Mouse (Mus musculus) thymus, postnatal 4 days (tissue): ENCODE measurements around the gene Ankrd1.

Experiments used
- DNase-seq: peaks from one replicate; pipeline ENCODE4 v3.0.0; 2021

Gene Ankrd1

GRCm38 (mm10) chr19:36119783-36120471 is at the start of gene Ankrd1:
Gene Ankrd1, minus strand, starts transcription at chr19:36120099.
- no peak for DNase-seq

DNA sequence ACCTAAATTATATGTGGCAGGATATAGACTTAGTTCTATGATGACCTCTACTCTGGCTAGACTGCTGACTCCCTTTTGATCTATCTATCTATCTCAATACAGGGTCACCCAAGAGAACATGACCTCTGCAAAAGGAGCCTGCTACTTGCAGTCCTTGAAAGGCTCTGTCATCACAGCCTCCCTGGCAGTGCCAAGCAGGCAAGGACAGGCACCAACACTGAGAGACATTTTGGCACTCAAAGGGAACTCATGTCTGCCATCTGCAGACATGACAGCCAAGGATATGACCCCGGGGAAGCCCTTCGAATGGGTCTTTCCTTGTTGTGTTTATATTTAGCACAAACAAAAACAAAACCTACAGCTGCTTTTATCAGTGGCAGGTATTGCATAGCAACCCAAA is 49.2 kb upstream of the Ankrd1 start:
- no peak for DNase-seq

- no peak for DNase-seq
These were observed 48.2 kb upstream of the Ankrd1 start for GRCm38 (mm10) chr19:36168121-36168520.

- no peak for DNase-seq
These were observed 47.5 kb upstream of the Ankrd1 start for GRCm38 (mm10) chr19:36167291-36167896.

- DNase-seq, result no peak
These were observed 46.7 kb upstream of the Ankrd1 start for GRCm38 (mm10) chr19:36166401-36167160.

DNA sequence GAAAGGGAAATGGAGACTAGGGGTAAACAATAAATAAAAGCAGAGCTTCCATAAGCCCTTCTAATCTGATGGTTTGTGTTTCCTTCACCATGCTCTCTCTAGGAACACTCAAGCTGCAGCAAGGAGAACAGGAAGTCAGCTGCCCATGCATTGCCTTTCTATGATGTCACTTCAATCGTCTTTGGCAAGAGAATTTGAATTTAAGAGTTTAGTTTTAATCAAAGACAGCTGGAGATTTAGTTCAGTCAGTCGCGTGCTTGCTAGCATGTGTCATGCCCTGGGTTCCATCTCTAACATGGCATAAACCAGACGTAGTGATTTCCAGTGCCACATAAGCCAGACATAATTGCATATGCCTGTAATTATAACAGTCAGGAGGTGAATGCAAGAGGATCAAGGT is 45.5 kb upstream of the Ankrd1 start:
- no peak for DNase-seq

GRCm38 (mm10) chr19:36150241-36151007 is 30.5 kb upstream of the Ankrd1 start:
- DNase-seq, result no peak

DNA sequence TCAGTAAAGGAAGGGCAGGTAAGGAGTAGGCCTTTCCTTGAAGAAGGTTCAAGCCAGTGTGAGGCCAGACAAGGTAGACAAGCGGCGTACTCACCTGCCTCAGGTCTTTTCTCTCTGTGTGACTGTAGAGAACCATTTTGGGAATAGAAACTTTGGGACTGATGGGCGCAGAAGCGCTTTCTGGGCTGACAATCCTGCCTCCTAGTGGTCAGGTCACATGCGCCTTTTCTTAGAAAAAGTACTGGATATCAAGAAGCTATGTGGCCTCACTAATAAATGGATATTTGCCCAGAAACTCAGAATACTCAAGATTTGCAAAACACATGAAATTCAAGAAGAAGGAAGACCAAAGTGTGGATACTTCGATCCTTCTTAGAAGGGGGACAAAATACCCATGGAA is 28.7 kb upstream of the Ankrd1 start:
- no peak for DNase-seq

DNA sequence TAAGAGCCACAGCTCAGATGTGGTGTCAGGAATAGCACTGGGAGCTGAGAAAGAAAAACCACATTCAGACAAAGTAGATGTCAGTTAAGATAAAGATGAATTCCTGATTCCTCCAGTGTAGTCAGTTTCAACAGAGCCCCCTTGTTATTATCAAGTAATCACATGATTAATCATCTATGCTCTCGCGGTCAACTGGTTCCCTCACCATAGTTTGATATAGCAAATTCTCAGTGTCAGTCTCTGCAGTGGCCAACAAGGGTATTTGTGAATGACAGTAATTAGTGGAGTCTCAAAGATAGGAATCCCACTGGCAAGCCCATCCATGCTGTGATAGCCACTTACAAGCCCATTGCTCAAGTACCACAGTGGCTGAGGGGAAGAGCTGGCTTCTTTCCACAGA is 23.7 kb upstream of the Ankrd1 start:
- no peak for DNase-seq

GRCm38 (mm10) chr19:36133731-36134130 is 13.8 kb upstream of the Ankrd1 start:
- no peak for DNase-seq

GRCm38 (mm10) chr19:36133064-36133463 is 13.2 kb upstream of the Ankrd1 start:
- no peak for DNase-seq

DNA sequence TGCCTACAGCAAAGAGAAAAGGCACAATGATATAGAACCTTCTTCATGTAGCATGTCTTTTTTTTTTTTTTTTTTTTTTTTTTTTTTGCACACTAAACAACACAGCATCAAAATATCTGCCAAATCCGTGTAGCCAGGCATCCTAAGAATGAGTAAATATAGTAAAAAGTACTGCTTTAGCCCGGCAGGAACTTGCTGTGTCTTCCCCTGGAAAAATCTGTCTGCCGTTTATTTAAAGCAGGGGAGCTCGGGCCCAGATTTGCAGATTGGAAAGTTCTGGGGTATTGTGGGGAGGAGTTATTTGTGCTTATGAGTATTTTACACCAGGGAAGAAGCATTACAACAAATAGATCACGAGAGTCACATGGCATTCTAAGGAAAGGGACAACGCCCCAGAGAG is 12.1 kb upstream of the Ankrd1 start:
- no peak for DNase-seq

DNA sequence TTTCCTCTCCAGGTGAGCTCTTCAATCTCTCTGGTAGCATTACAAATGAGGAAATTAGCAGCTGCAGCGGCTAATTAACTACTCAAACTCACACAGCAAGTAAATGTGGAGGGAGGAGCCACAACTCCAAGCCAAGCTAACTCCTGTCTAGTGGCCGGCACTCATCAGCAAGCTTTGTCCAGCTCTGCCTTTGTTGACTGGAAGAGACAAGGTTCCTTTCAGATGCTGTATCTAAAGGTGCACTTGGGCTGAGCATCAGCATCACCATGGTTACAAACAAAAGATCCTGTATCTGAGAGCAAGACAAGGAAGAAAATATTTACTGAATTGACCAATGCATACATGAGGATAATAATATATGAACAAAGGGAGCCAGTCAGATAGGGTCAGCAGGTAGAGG is 10.3 kb upstream of the Ankrd1 start:
- DNase-seq, result no peak

GRCm38 (mm10) chr19:36129643-36130042 is 9.7 kb upstream of the Ankrd1 start:
- no peak for DNase-seq

- no peak for DNase-seq
These were observed 9.3 kb upstream of the Ankrd1 start for GRCm38 (mm10) chr19:36129213-36129612.

GRCm38 (mm10) chr19:36128440-36128839 is 8.5 kb upstream of the Ankrd1 start:
- DNase-seq, result no peak

DNA sequence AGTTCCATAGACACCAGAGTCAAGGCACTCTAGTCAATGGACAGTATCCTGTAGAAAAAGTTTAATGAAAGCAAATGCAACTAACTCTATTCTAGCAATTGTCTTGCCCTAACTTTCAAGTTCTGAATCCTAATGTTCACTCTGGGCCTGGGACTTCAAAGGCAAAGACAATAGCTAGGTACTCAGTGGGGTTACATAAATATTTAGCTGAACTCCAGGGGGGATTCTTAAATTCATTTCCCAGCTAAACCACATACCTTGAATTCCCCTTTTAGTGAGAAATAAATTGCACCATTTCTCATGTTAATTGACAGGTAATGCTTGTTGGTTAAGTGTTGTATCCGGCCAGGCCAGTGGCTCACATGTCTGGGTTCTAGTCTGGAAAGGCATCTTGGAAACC is 4.3 kb upstream of the Ankrd1 start:
- no peak for DNase-seq

DNA sequence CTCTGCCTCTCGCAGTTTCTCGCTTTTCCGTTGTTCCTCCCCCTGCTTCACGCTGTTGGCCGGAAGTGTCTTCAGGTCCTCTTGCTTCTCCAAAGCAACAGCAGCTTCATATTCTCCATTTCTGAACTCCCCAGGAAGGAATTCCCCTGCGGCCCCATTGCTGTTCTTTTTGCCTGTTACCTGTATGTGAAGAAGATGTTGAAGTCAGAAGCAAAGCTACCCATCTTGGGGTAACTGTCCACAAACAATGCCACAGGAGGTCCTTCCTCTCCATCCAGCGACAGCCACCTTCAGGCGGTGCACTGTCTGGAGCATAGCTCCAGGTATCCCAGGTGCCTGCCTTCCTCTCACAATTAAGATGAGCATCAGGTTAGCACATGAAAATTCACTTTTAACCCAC is 680 bp downstream of the Ankrd1 start:
- DNase-seq, result no peak

- no peak for DNase-seq
These were observed 3.7 kb downstream of the Ankrd1 start for GRCm38 (mm10) chr19:36116185-36116584.

DNA sequence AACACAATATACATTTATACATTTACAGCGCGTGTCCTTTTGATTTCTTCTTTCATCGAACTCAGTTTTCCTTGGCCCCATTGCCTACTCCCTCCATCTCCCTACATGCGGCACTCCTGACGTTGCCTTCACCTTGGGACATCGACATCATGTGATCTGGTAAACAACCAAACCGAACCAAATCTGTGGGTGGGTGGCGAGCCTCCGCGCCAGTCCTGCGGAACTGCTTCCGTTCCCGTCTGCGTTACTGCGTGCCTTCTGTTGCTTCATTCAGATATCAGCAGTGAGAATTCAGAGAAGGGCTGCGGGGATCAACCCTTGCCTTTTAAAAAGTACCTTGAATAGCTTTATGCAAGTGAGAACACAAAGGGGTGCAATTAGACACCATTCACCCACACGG is 7.9 kb downstream of the Ankrd1 start:
- no peak for DNase-seq

DNA sequence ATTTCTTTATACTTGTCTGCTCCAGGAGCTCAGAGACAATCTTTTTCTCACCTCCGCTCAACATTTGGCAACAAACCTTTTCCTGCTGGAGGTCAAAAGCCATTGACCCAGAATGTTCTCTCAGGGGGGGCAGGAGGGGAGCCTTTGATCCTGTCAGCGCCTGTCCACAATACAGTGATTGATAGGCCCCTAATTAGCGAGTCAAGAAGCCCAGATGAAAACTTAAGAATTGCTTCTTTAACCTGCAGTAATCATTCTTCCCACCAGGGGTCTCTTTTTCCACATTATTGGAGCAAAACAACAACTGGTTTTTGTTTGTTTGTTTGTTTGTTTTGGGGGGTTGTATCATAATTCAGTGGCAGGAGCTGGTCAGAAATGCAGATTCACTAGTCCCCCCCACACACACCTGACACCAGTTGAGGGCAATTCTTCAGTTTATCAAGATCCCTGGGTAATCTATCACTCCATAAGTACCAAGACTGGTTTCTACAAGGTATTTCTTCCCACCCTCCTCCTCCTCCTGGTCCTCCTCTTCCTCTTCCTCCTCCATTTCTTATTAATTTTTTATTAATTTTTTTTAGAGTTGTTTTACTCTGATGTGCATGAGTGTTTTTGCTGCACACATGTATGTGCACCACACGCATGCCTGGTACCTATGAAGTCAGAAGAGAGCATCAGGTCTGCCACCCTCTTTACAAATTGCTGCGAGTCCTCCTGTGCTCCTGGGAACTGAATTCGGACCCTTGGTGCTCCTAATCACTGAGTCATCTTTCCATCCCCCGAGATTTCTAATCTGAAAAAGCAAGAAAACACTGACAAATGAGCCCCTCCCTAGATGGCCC is 8.6 kb downstream of the Ankrd1 start:
- no peak for DNase-seq

DNA sequence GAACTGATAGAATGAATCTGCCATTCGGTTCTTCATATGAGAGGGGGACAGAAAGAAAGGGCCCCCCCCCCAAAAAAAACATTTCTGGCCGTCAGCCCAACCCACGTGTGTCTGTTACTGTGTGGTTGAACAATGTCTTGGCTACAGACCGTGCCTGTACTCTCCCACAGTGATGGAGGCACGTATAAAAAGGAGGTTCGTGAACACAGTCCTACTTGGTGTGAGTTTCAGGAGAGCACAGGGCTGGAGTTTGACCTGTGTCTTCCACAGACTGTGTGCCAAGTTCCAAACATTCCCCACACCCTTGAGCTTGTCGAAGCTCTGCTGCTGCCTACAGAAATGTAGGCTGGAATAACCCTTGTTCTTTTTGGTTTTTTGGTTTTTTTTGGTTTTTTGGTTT is 9.4 kb downstream of the Ankrd1 start:
- no peak for DNase-seq
